Mouse (Mus musculus) heart, embryonic 11.5 days (tissue): Measurements from ENCODE around the gene Rft1. TPM values are rescaled to one million over a fixed set of nuclear protein-coding genes. Genes with fewer than 3 reads are reported as not detected.

Experiments used
- ATAC-seq: fragments of 200-750 bp; cut with Nextera tagmentation; replicated peaks from 2 replicates; pipeline ENCODE4 v1.8.0; 2017; ENCODE audit warnings: moderate library complexity; ENCODE audit not compliant: insufficient number of reproducible peaks, low FRiP score, low TSS enrichment
- H3K27ac ChIP-seq: fragments of 300-500 bp; sonication (generic); 2 replicates; pipeline ENCODE4 v1.5.1; 2014; ENCODE audit warnings: mild to moderate bottlenecking, low read depth, low read length
- H3K27me3 ChIP-seq: fragments of 300-500 bp; sonication (generic); 2 replicates; pipeline ENCODE4 v1.6.1; 2014; ENCODE audit warnings: mild to moderate bottlenecking, low read length, mixed read lengths; ENCODE audit not compliant: control insufficient read depth, insufficient read depth
- H3K36me3 ChIP-seq: fragments of 300-500 bp; sonication (generic); 2 replicates; pipeline ENCODE4 v1.6.1; 2014; ENCODE audit warnings: mild to moderate bottlenecking, low read length, moderate library complexity, mixed read lengths; ENCODE audit not compliant: control insufficient read depth, insufficient read depth
- H3K4me1 ChIP-seq: fragments of 300-500 bp; sonication (generic); 2 replicates; pipeline ENCODE4 v1.6.1; 2014; ENCODE audit warnings: low read length; ENCODE audit not compliant: control insufficient read depth, insufficient read depth
- H3K4me2 ChIP-seq: fragments of 300-500 bp; sonication (generic); 2 replicates; pipeline ENCODE4 v1.6.1; 2014; ENCODE audit warnings: mild to moderate bottlenecking, moderate library complexity
- H3K4me3 ChIP-seq: fragments of 300-500 bp; sonication (generic); 2 replicates; pipeline ENCODE4 v1.5.1; 2014; ENCODE audit warnings: low read depth, low read length
- H3K9ac ChIP-seq: fragments of 300-500 bp; sonication (generic); 2 replicates; pipeline ENCODE4 v1.6.1; 2014; ENCODE audit warnings: mild to moderate bottlenecking, low read depth, low read length, moderate library complexity
- H3K9me3 ChIP-seq: fragments of 300-500 bp; sonication (generic); replicated peaks from 2 replicates; pipeline ENCODE4 v1.6.1; 2016; ENCODE audit warnings: low read length; ENCODE audit not compliant: control insufficient read depth
- WGBS: fragments of 180-500 bp; shearing (Covaris S2); extraction: QIAGEN DNeasy Blood & Tissue Kit; methylation state at CpG from one replicate; pipeline ENCODE4 v1.1.7; 2014; ENCODE audit not compliant: insufficient replicate concordance; 5-methylcytosine and 5-hydroxymethylcytosine counted together
- polyA plus RNA-seq: library from polyadenylated mRNA; unstranded; fragments of >200 nt; fragmentation: Nextera tagmentation; extraction: Ambion mirVana; gene quantifications from 2 replicates; pipeline ENCODE4 v1.2.1, GENCODE M21; 2014

The Rft1 gene
- polyA plus RNA-seq, 1 experiment from 2014 or later: 10.3 TPM

GRCm38 (mm10) chr14:30635219-30635910, 18.8 kb upstream of the Rft1 start:
- Histone ChIP-seq H3K27me3 (no peaks in the 10 kb centered on the region), H3K4me3 (no peak overlapping the region), H3K27ac (no peak overlapping the region), H3K9ac (no peak overlapping the region), H3K4me2 (no peak overlapping the region), H3K4me1 (peaks cover 26% of the 10 kb centered on the region), H3K36me3 (no peaks in the 10 kb centered on the region), H3K9me3 (no peaks in the 10 kb centered on the region)
- 70% methylated on average over 13 of the region's 13 CpGs for WGBS
- ATAC-seq: no peak

- no peak overlapping the region for H3K9ac ChIP-seq
- no peaks in the 10 kb centered on the region for H3K27me3 ChIP-seq
- WGBS: 80% methylated on average over 9 of the region's 9 CpGs
Measured at GRCm38 (mm10) chr14:30636499-30636898, 17.7 kb upstream of the Rft1 start.

GRCm38 (mm10) chr14:30637087-30637486, 17.1 kb upstream of the Rft1 start:
- no peak for ATAC-seq
- Histone ChIP-seq H3K27me3 (no peaks in the 10 kb centered on the region), H3K4me1 (peaks cover 26% of the 10 kb centered on the region), H3K9ac (no peak overlapping the region), H3K27ac (no peak overlapping the region), H3K9me3 (no peaks in the 10 kb centered on the region), H3K4me2 (no peak overlapping the region), H3K36me3 (no peaks in the 10 kb centered on the region), H3K4me3 (no peak overlapping the region)
- WGBS: 71% methylated on average over 2 of the region's 2 CpGs

More at GRCm38 (mm10) chr14:30636499-30636898, 17.7 kb upstream of the Rft1 start:
- Histone ChIP-seq H3K27ac (no peak overlapping the region), H3K4me1 (peaks cover 26% of the 10 kb centered on the region), H3K4me2 (no peak overlapping the region), H3K9me3 (no peaks in the 10 kb centered on the region), H3K4me3 (no peak overlapping the region), H3K36me3 (no peaks in the 10 kb centered on the region)
- no peak for ATAC-seq

- Histone ChIP-seq H3K9me3 (no peaks in the 10 kb centered on the region), H3K4me3 (no peak overlapping the region), H3K27ac (peak overlapping the region; percentile 41; the same call in 1 of the 2 replicates), H3K9ac (no peak overlapping the region), H3K36me3 (no peaks in the 10 kb centered on the region), H3K4me1 (peaks cover 22% of the 10 kb centered on the region), H3K27me3 (no peaks in the 10 kb centered on the region), H3K4me2 (peak overlapping the region; percentile 8; the same call in 1 of the 2 replicates)
- whole genome bisulfite sequencing: 53% methylated on average over 4 of the region's 4 CpGs
- 0 out of 2 replicates have a peak, but pooled peaks have one; percentile 39 for ATAC-seq
Measured at GRCm38 (mm10) chr14:30638009-30638408, 16.2 kb upstream of the Rft1 start.

- no peak overlapping the region for H3K9ac ChIP-seq
- no peak overlapping the region for H3K4me2 ChIP-seq
- H3K9me3 ChIP-seq: no peaks in the 10 kb centered on the region
- no peaks in the 10 kb centered on the region for H3K36me3 ChIP-seq
- H3K27me3 ChIP-seq: no peaks in the 10 kb centered on the region
- WGBS: 77% methylated on average over 4 of the region's 4 CpGs
- ATAC-seq: no peak
- peaks cover 22% of the 10 kb centered on the region for H3K4me1 ChIP-seq
- H3K4me3 ChIP-seq: no peak overlapping the region
- no peak overlapping the region for H3K27ac ChIP-seq
Measured at GRCm38 (mm10) chr14:30638686-30639085, 15.5 kb upstream of the Rft1 start.

- Histone ChIP-seq H3K4me1 (peaks cover 11% of the 10 kb centered on the region), H3K4me3 (no peak overlapping the region), H3K4me2 (no peak overlapping the region), H3K27ac (no peak overlapping the region), H3K9ac (no peak overlapping the region), H3K27me3 (no peaks in the 10 kb centered on the region), H3K9me3 (no peaks in the 10 kb centered on the region), H3K36me3 (no peaks in the 10 kb centered on the region)
- ATAC-seq: no peak
- WGBS: 79% methylated on average over 2 of the region's 2 CpGs
Measured at GRCm38 (mm10) chr14:30641748-30642147, 12.4 kb upstream of the Rft1 start.

- no peak for ATAC-seq
- H3K9me3 ChIP-seq: no peaks in the 10 kb centered on the region
- no peak overlapping the region for H3K4me2 ChIP-seq
- H3K4me1 ChIP-seq: no peaks in the 10 kb centered on the region
- no peak overlapping the region for H3K4me3 ChIP-seq
- WGBS: 89% methylated on average over 2 of the region's 2 CpGs
- H3K9ac ChIP-seq: no peak overlapping the region
- no peak overlapping the region for H3K27ac ChIP-seq
- H3K36me3 ChIP-seq: no peaks in the 10 kb centered on the region
- no peaks in the 10 kb centered on the region for H3K27me3 ChIP-seq
Measured at GRCm38 (mm10) chr14:30644026-30644425, 10.1 kb upstream of the Rft1 start.

GRCm38 (mm10) chr14:30645066-30645465, 9.1 kb upstream of the Rft1 start:
- no peak for ATAC-seq
- Histone ChIP-seq H3K9ac (no peak overlapping the region), H3K36me3 (no peaks in the 10 kb centered on the region), H3K4me2 (no peak overlapping the region), H3K9me3 (no peaks in the 10 kb centered on the region), H3K4me3 (no peak overlapping the region), H3K27me3 (no peaks in the 10 kb centered on the region), H3K27ac (no peak overlapping the region), H3K4me1 (no peaks in the 10 kb centered on the region)
- WGBS: 50% methylated on average over 8 of the region's 8 CpGs

GRCm38 (mm10) chr14:30646486-30646885, 7.7 kb upstream of the Rft1 start:
- H3K9ac ChIP-seq: no peak overlapping the region
- no peaks in the 10 kb centered on the region for H3K9me3 ChIP-seq
- ATAC-seq: no peak
- H3K27ac ChIP-seq: no peak overlapping the region
- no peak overlapping the region for H3K4me2 ChIP-seq
- H3K27me3 ChIP-seq: no peaks in the 10 kb centered on the region
- WGBS: 72% methylated on average over 1 of the region's 1 CpGs
- no peaks in the 10 kb centered on the region for H3K36me3 ChIP-seq
- no peak overlapping the region for H3K4me3 ChIP-seq
- H3K4me1 ChIP-seq: no peaks in the 10 kb centered on the region
